Mouse (Mus musculus) heart, postnatal 0 days (tissue): ENCODE data around the gene Ankrd53.

ENCODE experiments used
- CTCF ChIP-seq: IDR thresholded peaks from 2 replicates; pipeline ENCODE4 v1.5.1; 2016; ENCODE audit warnings: antibody characterized with exemption, control low read depth, low read depth
- EP300 ChIP-seq: IDR thresholded peaks from 2 replicates; pipeline ENCODE4 v1.6.1; 2016; ENCODE audit warnings: antibody characterized with exemption, low read depth

DNA sequence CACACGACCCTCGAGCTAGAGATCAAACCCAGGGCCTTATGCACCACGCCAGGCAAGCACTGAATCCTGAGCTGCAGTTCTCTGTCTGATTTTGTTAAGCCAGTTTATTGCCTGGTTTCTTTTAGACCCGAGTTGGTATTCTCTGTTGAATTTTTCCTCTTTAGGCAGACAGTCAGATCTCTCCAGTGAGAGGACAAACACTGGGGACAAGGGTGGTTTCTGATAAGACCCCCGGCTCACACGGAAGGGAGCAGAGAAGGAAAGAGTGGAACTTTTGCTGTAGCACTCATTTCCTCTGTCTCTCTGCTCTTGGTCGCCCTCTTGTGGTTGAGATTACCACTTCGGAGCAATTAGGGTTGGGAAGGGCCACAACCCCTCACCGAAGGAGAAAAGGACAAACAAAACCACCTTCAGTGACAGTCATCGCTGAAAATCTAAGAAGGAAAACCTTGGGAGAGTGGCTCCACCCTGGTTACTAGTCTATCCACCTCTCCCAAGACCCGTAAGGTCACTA, 12.2 kb upstream of the Ankrd53 start:
- TF ChIP-seq CTCF: peak; percentile 84
- no peak for TF ChIP-seq EP300
